Mouse (Mus musculus) G1E (cell line): ENCODE results near the gene Nek7. TPM values are rescaled to one million over a fixed set of nuclear protein-coding genes. Genes with fewer than 3 reads are reported as not detected.

ENCODE experiments used
- ATAC-seq: 2 replicates; pipeline ENCODE4 v1.8.0; 2016; ENCODE audit warnings: mild to moderate bottlenecking; ENCODE audit not compliant: insufficient number of reproducible peaks, poor library complexity, low FRiP score, severe bottlenecking; ENCODE audit errors: extremely low read depth
- DNase-seq: peaks from one replicate; pipeline ENCODE4 v3.0.0; 2012; ENCODE audit warnings: low spot score
- H3K27me3 ChIP-seq: 2 replicates; pipeline ENCODE4 v1.6.1; 2012; ENCODE audit warnings: mild to moderate bottlenecking, low read length, inconsistent platforms; ENCODE audit not compliant: insufficient read depth
- H3K36me3 ChIP-seq: replicated peaks from 2 replicates; pipeline ENCODE3; 2012; ENCODE audit warnings: mild to moderate bottlenecking, inconsistent platforms
- H3K4me1 ChIP-seq: 2 replicates; pipeline ENCODE4 v1.6.1; 2012; ENCODE audit warnings: low read depth, low read length, inconsistent platforms, mixed read lengths; ENCODE audit not compliant: insufficient read depth
- H3K4me3 ChIP-seq: 2 replicates; pipeline ENCODE4 v1.5.1; 2012; ENCODE audit warnings: low read depth, mild to moderate bottlenecking, inconsistent platforms, low read length, moderate library complexity, mixed read lengths
- H3K9me3 ChIP-seq: replicated peaks from 2 replicates; pipeline ENCODE4 v1.6.1; 2012; ENCODE audit warnings: inconsistent platforms
- CTCF ChIP-seq: IDR thresholded peaks from 2 replicates; pipeline ENCODE4 v1.5.1; 2012; ENCODE audit warnings: low read depth, low read length, inconsistent platforms, mixed read lengths
- GATA1 ChIP-seq: IDR thresholded peaks from 2 replicates; pipeline ENCODE4 v1.6.1; 2012; ENCODE audit warnings: borderline replicate concordance, low read length, inconsistent platforms, mixed read lengths
- GATA2 ChIP-seq: IDR thresholded peaks from 2 replicates; pipeline ENCODE4 v1.6.1; 2012; ENCODE audit warnings: low read depth, low read length, inconsistent platforms, borderline replicate concordance
- POLR2AphosphoS5 ChIP-seq: IDR thresholded peaks from 2 replicates; pipeline ENCODE4 v1.6.1; 2012; ENCODE audit warnings: low read depth, low read length, inconsistent platforms; ENCODE audit not compliant: insufficient replicate concordance
- TAL1 ChIP-seq: conservative IDR thresholded peaks from 2 replicates; pipeline ENCODE4 v1.6.1; 2012; ENCODE audit warnings: low read depth, low read length, inconsistent platforms, mixed read lengths
- polyA plus RNA-seq: library from polyadenylated mRNA; stranded (reverse); fragments of >175 nt; gene quantifications from 2 replicates; pipeline ENCODE4 v1.2.3, GENCODE M21; 2012
- total RNA-seq, 2 experiments: library from RNA; stranded (forward) in 1 of 2; stranded (reverse) in 1 of 2; fragments of 200-1000 nt in 1 of 2; fragments of >200 nt in 1 of 2; fragmentation: Nextera tagmentation in 1 of 2; gene quantifications; 2 replicates each; pipeline ENCODE4 v1.2.3; 2014 to 2017

The Nek7 gene
- total and polyA plus RNA-seq, 3 experiments = 14.7 to 67.3 (median 49.9) TPM

DNA sequence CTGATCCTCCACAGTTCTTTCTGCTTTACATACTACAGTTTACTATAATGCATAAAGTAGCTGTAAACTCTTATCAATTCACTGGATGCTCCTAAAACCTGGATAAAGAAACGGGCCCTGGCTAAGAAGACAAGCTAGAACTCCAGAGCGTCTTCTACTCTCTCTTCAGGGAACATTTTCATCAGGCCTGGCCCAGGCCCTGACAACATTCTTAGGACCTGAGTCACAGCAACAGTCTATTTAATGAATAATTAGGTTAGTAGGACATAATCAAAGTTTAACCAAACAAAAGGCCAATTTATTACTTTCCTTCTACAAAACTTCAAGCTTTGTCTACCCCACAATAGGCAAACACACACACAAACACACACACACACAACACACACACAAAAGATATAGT is 15.2 kb downstream of the Nek7 start:
- Histone ChIP-seq H3K4me3 (no peak overlapping the region), H3K27me3 (no peaks in the 10 kb centered on the region), H3K9me3 (no peaks in the 10 kb centered on the region), H3K36me3 (peaks cover 29% of the 10 kb centered on the region), H3K4me1 (peaks cover 7% of the 10 kb centered on the region; the same call in 1 of the 2 replicates)
- no peak for ATAC-seq
- TF ChIP-seq CTCF = no peak
- TF ChIP-seq GATA2 = no peak
- TF ChIP-seq GATA1 = no peak
- no peak for TF ChIP-seq TAL1
- no peak for TF ChIP-seq POLR2AphosphoS5
- no peak for DNase-seq

DNA sequence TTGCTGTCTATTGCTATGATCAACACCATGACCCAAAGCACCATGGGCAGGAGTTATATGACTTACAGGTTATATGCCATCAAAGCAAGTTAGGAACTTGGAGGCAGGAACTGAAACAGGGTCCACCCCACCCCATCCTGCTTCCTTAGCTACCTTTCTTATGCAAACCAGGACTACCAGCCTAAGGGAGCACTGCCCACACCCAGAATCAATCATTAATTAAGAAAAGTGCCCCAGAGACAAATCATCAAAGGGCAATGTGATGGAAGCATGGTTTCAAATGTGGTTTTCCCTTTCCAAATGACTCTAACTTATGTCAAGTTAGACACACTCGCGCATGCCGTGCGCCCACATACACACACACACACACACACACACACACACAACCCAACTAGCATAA is 16.0 kb downstream of the Nek7 start:
- DNase-seq (no peak), ATAC-seq (no peak)
- Histone ChIP-seq H3K36me3 (peaks cover 25% of the 10 kb centered on the region), H3K4me1 (peaks cover 7% of the 10 kb centered on the region; the same call in 1 of the 2 replicates), H3K27me3 (no peaks in the 10 kb centered on the region), H3K4me3 (no peak overlapping the region), H3K9me3 (no peaks in the 10 kb centered on the region)
- no peak for TF ChIP-seq POLR2AphosphoS5
- TF ChIP-seq CTCF = no peak
- no peak for TF ChIP-seq GATA2
- no peak for TF ChIP-seq TAL1
- no peak for TF ChIP-seq GATA1

DNA sequence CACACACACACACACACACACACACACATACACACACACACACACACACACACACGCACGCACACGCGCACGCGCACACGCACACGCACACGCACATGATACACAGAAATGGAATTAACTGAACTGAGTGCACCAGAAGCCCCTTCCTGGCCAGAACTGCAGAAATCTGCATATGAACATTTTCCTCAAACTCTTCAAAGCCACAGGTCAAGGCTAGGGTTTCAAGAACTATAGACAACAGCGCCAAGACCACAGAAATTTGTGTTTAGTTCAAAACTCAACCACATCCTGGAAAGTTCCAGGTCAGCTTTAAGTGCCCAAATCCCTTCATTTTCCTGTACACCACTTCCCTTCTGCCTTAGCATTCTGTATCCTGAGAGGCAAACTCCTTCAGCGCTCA is 21.9 kb downstream of the Nek7 start:
- H3K9me3 ChIP-seq = no peaks in the 10 kb centered on the region
- no peak for TF ChIP-seq TAL1
- TF ChIP-seq GATA2 = no peak
- no peak for TF ChIP-seq GATA1
- TF ChIP-seq CTCF = no peak
- no peaks in the 10 kb centered on the region for H3K27me3 ChIP-seq
- no peaks in the 10 kb centered on the region; the same call in 1 of the 2 replicates for H3K4me1 ChIP-seq
- peaks cover 16% of the 10 kb centered on the region for H3K36me3 ChIP-seq
- ATAC-seq (no peak), DNase-seq (no peak)
- H3K4me3 ChIP-seq = no peak overlapping the region

DNA sequence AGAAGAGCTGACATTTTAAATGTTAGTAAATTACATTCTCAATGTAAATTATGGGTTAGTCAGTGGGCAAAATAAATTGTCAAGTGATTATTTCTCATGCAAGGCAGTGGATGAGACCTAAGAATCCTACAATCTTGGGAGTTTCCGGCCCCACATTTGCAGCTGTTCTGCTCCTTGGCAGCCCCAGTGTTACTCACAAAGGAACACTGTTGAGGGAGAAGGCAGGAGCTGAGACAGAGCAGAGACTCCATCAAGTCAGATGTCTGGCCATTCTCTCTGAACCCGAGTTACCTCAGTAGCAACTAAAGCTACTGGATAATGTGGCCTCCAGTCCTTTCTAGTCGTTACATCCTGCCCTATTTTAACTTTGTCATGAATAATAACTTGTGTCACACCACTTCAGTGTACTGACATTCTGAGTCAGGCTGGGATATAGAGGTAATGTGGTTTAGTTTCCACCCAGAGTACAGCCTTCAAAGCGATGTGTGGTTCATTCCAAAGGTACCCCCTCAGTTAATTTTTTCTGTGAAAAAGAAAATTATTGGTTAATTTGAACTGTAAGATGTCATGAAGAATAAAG is 23.7 kb downstream of the Nek7 start:
- Histone ChIP-seq H3K4me1 (no peaks in the 10 kb centered on the region; the same call in 1 of the 2 replicates), H3K36me3 (peaks cover 18% of the 10 kb centered on the region), H3K27me3 (no peaks in the 10 kb centered on the region), H3K9me3 (no peaks in the 10 kb centered on the region), H3K4me3 (no peak overlapping the region)
- TF ChIP-seq CTCF (no peak), TAL1 (no peak), GATA2 (no peak), GATA1 (no peak), POLR2AphosphoS5 (no peak)
- no peak for DNase-seq
- ATAC-seq = no peak

DNA sequence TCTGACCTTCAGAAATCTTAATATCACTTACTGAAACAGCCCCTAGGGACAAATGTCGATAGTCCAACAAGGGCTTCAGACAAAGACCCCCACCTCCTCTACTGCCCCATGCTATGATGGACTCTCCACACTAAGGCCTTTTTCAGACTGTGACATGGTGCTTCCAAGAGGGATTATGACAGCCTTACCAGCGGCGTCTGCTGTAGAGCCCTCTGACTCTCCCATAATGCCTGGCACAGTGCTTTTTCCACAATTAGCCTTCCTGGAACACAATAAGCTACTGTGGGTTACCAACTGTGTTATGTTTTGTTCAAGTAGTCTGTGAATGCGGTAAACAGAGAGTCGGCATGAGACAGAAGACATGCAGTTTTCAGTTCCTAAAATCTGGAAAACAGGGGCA is 25.0 kb downstream of the Nek7 start:
- no peak overlapping the region for H3K4me3 ChIP-seq
- H3K9me3 ChIP-seq = no peaks in the 10 kb centered on the region
- H3K27me3 ChIP-seq = no peaks in the 10 kb centered on the region
- H3K4me1 ChIP-seq = no peaks in the 10 kb centered on the region; the same call in 1 of the 2 replicates
- no peak for ATAC-seq
- DNase-seq = no peak
- H3K36me3 ChIP-seq = peaks cover 29% of the 10 kb centered on the region
- TF ChIP-seq GATA2 (no peak), CTCF (no peak), POLR2AphosphoS5 (no peak), GATA1 (no peak), TAL1 (no peak)

DNA sequence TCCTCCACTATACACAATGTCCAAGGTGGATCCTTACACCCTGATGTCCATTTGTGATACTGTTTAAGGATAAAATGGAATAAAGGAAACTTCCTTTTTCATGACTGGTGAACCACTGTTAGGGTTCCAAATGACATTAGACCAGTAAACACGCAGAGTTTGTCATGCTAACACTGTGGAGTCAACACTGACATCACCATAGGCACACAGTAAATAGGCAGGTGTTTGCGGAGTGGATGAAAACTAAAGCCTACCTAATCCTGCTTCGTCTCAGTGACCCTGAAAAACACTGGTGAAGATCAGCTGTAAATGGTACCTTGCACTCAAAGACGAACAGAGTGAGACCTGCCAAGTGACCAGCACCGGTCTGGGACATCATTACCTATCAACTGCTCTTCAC is 26.0 kb downstream of the Nek7 start:
- no peaks in the 10 kb centered on the region for H3K9me3 ChIP-seq
- ATAC-seq (no peak), DNase-seq (no peak)
- H3K27me3 ChIP-seq = no peaks in the 10 kb centered on the region
- H3K4me3 ChIP-seq = no peak overlapping the region
- H3K4me1 ChIP-seq = no peaks in the 10 kb centered on the region; the same call in 1 of the 2 replicates
- H3K36me3 ChIP-seq = peaks cover 38% of the 10 kb centered on the region
- TF ChIP-seq TAL1 (no peak), GATA2 (no peak), GATA1 (no peak)

DNA sequence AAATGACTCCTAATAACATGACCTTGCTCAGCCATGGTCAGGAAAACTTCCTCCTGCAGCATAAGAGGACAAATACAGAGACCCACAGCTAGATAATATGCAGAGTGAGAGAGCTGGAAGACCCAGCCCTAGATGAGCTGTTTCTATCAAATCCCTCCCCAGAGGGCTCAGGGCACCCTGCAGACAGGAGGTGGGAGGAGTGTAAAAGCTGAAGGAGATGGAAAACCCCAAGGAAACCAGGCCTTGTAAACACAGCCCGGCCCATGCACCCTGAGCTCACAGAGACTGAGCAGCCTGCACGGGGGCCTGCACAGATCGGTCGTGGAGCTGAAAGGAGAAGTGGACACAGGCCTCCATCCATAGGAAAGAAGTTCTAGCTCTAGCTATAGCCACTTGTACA is 27.5 kb downstream of the Nek7 start:
- no peaks in the 10 kb centered on the region for H3K9me3 ChIP-seq
- DNase-seq = no peak
- no peaks in the 10 kb centered on the region for H3K27me3 ChIP-seq
- no peak overlapping the region for H3K4me3 ChIP-seq
- peaks cover 49% of the 10 kb centered on the region for H3K36me3 ChIP-seq
- TF ChIP-seq POLR2AphosphoS5 = no peak
- TF ChIP-seq CTCF = no peak
- no peak for TF ChIP-seq GATA1
- no peak for TF ChIP-seq TAL1
- no peak for TF ChIP-seq GATA2
- no peaks in the 10 kb centered on the region; the same call in 1 of the 2 replicates for H3K4me1 ChIP-seq
- no peak for ATAC-seq
